Mouse (Mus musculus): ENCODE data around the gene Cox4i2.

Cox4i2 gene

GRCm38 (mm10) chr2:152771571-152771970 is 17.6 kb downstream of the Cox4i2 start:
- DNase-seq = no peak

- DNase-seq = no peak
Observed at GRCm38 (mm10) chr2:152772231-152772630, 18.3 kb downstream of the Cox4i2 start.

- DNase-seq = peak; percentile 61 to 75
Observed at GRCm38 (mm10) chr2:152775357-152775756, 21.4 kb downstream of the Cox4i2 start.

GRCm38 (mm10) chr2:152776019-152776418 is 22.0 kb downstream of the Cox4i2 start:
- no peak for DNase-seq

- no peak for DNase-seq
Observed at GRCm38 (mm10) chr2:152776435-152776834, 22.5 kb downstream of the Cox4i2 start.

GRCm38 (mm10) chr2:152777081-152777480 is 23.1 kb downstream of the Cox4i2 start:
- DNase-seq = no peak

GRCm38 (mm10) chr2:152780466-152780865 is 26.5 kb downstream of the Cox4i2 start:
- no peak for DNase-seq

- no peak for DNase-seq
Observed at GRCm38 (mm10) chr2:152781031-152781711, 27.2 kb downstream of the Cox4i2 start.

- no peak for DNase-seq
Observed at GRCm38 (mm10) chr2:152782656-152783055, 28.7 kb downstream of the Cox4i2 start.

- no peak for DNase-seq
Observed at GRCm38 (mm10) chr2:152783241-152783640, 29.3 kb downstream of the Cox4i2 start.

- no peak for DNase-seq
Observed at GRCm38 (mm10) chr2:152784640-152785039, 30.7 kb downstream of the Cox4i2 start.

- no peak for DNase-seq
Observed at GRCm38 (mm10) chr2:152785446-152786350, 31.7 kb downstream of the Cox4i2 start.

- no peak for DNase-seq
Observed at GRCm38 (mm10) chr2:152787136-152787535, 33.2 kb downstream of the Cox4i2 start.

GRCm38 (mm10) chr2:152787543-152787942 is 33.6 kb downstream of the Cox4i2 start:
- DNase-seq = no peak

GRCm38 (mm10) chr2:152788892-152789421 is 35.0 kb downstream of the Cox4i2 start:
- DNase-seq = peak; percentile 52 to 53

GRCm38 (mm10) chr2:152789591-152789999 is 35.6 kb downstream of the Cox4i2 start:
- DNase-seq = peak; percentile 74 to 79

GRCm38 (mm10) chr2:152792461-152792860 is 38.5 kb downstream of the Cox4i2 start:
- no peak for DNase-seq

GRCm38 (mm10) chr2:152793381-152793780 is 39.4 kb downstream of the Cox4i2 start:
- DNase-seq = no peak

- DNase-seq = peak; percentile 71 to 83
Observed at GRCm38 (mm10) chr2:152794281-152794827, 40.4 kb downstream of the Cox4i2 start.

GRCm38 (mm10) chr2:152797589-152797988 is 43.6 kb downstream of the Cox4i2 start:
- no peak for DNase-seq

- DNase-seq = no peak
Observed at GRCm38 (mm10) chr2:152799954-152800761, 46.2 kb downstream of the Cox4i2 start.

- peak in 1 of 2 experiments; percentile 43 for DNase-seq
Observed at GRCm38 (mm10) chr2:152800762-152801113, 46.8 kb downstream of the Cox4i2 start.
